Mouse (Mus musculus): ENCODE measurements around the gene Tgif1. TPM values are rescaled to one million over a fixed set of nuclear protein-coding genes. Genes with fewer than 3 reads are reported as not detected.
"Not testable (repeated sequence)": the region's sequence is repeated elsewhere in the genome, so short reads cannot be mapped to it uniquely, and the experiment has no call there.

Tgif1 gene
- total RNA-seq, 2 experiments from 2014 or later = 42.0 to 48.8 TPM

GRCm38 (mm10) chr17:70844971-70845370 is 8.4 kb downstream of the Tgif1 start:
- DNase-seq = peak; percentile 28 to 29

- no peak for DNase-seq
Observed at GRCm38 (mm10) chr17:70843252-70843651, 10.1 kb downstream of the Tgif1 start.

- DNase-seq = no peak
Observed at GRCm38 (mm10) chr17:70838533-70838932, 14.8 kb downstream of the Tgif1 start.

DNA sequence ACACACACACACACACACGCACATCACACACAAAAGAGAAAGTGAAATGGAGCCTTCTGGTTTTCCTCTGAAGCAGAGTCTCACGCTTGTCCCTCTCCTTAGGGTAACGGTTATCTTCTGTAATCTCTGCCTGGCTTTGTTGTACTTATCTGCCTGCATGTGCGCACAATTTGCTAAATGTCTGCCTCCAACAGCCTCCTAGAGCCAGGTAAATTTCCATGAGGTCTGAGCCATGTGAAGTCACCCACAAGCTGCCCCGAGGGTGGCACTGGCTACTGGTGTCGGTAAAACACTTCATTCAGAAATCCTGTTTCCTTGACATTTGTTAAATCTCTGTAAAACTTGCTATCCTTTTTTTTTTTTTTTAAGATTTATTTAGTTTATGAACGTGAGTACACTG is 15.3 kb downstream of the Tgif1 start:
- DNase-seq = peak; percentile 39 to 54

DNA sequence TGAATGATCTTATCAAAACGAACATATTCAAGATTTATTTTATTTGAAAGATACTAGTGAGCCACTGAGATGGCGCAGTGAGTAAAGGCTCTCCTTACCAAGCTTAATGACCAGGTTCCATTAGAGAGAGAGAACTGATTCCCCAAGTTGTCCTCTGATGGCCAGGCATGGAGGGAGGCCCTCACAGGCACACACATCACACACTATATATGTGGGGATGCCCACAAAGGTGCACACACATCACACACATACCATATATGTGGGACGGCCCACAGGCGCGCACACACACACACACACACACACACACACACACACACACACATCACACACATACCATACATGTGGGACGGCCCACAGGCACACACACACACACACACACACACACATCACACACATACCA is 15.9 kb downstream of the Tgif1 start:
- not testable (repeated sequence) for DNase-seq

- DNase-seq = peak; percentile 64 to 68
Observed at GRCm38 (mm10) chr17:70836820-70837219, 16.5 kb downstream of the Tgif1 start.

GRCm38 (mm10) chr17:70835071-70835790 is 18.1 kb downstream of the Tgif1 start:
- DNase-seq = no peak

- DNase-seq = peak; percentile 40 to 51
Observed at GRCm38 (mm10) chr17:70834430-70834965, 18.8 kb downstream of the Tgif1 start.

- peak; percentile 38 to 60 for DNase-seq
Observed at GRCm38 (mm10) chr17:70832544-70832943, 20.8 kb downstream of the Tgif1 start.

DNA sequence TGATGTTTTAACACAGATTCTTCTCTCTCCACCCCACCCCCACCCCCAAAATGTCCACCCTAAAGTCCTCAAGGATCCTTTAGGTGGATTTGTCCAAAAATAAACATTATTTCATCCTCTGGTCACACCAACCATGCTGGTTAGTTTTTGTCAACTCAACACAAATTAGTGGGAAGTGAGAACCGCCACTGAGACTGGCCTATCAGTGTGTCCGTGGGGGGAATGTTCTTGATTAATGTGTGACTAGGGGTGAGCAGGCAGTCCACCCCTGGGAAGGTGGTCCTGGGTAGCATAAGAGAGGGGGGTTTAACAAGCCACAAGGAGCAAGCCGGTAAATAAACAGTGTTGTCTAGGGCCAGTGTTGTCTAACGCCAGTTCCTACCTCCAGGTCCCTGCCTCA is 21.8 kb downstream of the Tgif1 start:
- DNase-seq = no peak

DNA sequence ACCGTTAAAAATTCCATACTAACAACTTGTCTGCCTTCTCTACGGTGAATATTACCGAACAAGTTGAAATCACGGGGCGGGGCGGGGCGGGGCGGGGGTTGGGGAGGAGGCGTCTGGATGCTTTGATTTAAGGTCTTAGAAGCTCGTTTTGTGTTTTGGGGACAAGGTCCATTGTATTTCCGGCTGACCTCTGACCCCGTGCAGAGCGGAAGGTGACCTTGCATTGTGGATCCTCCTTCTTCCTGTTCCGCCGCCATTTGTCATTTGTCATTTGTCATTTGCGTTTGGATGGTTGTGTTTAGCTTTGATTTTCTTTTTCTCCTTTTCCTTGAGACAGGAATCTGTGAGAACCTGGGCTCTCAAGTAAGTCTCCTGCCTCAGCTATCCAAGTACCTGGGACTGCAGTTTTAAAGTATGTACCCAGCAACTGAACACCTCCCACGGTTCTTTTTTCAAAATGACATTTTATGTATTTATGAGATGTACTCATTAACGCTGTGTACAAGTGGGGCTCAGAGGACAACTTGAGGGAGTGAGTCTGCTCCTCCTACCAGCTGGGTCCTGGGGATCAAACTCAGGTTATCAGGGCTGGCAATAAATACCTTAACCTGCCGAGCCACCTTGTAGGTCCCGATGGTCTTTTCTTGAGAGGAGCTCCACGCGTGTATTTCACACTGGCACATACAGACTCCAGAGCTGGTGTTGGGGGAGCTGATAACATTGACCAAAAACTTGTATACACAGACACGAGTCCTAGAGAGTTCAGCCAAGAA is 23.2 kb downstream of the Tgif1 start:
- DNase-seq = no peak

- no peak for DNase-seq
Observed at GRCm38 (mm10) chr17:70829217-70829616, 24.1 kb downstream of the Tgif1 start.

GRCm38 (mm10) chr17:70828569-70828968 is 24.8 kb downstream of the Tgif1 start:
- DNase-seq = no peak

DNA sequence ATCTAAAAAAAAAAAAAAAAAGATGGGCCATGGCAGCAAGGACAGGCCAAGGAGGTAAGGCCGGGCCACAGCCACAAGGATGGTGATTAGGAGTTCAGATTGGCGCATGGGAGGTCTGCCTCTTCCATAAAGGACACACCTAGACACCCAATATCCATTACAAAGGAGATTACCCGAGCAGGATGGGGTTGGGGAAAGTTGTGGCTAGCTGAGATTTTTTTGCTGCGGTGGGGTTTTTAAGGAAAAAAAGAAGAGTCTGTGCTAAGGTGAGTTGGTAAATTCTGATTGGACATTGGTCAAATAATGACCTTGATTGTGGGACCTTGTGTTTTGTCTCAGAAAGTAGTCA is 25.2 kb downstream of the Tgif1 start:
- DNase-seq = no peak

- DNase-seq = not testable (repeated sequence)
Observed at GRCm38 (mm10) chr17:70827463-70828179, 25.7 kb downstream of the Tgif1 start.

- no peak for DNase-seq
Observed at GRCm38 (mm10) chr17:70826227-70826626, 27.1 kb downstream of the Tgif1 start.

DNA sequence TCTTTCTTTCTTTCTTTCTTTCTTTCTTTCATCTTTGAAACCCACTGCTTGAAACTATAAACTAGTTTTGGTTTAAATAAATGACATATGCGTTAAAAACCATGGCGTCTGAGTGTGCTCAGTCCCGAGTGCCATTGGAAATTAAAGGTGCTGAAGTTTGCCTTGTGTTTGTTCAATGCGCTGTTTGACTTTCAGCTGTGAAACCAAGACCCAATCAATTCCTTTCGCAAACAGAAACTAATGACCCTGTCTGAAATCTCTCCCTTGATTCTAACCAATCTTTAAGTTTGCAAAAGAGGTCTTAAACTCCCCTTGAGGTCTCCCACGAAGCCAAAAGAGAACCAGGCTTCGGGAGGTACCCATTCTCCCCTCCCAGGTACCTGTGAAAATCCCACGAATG is 30.3 kb downstream of the Tgif1 start:
- no peak for DNase-seq

GRCm38 (mm10) chr17:70817862-70818451 is 35.4 kb downstream of the Tgif1 start:
- DNase-seq = peak; percentile 41 to 75

- peak; percentile 32 to 51 for DNase-seq
Observed at GRCm38 (mm10) chr17:70815001-70815400, 38.3 kb downstream of the Tgif1 start.

DNA sequence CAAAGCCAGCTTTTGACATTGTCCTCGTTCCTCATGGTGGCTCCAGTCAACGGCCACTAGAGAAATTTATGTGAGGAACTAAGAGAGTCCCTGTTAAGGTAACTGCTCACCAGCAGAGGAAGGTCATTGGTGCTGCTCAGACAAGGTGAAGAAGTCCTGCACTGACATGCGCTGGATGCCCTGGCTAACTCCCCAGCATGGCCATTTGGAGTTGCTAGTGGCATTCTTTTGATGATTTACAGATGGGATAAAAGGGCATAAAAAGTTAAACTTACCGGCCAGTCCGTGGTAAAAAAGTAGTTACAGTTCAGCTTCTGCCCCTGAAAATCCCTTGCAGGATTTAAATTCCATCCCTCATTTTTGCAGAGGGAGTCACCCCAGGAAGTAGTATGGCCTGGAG is 42.6 kb downstream of the Tgif1 start:
- no peak for DNase-seq

- peak; percentile 33 to 39 for DNase-seq
Observed at GRCm38 (mm10) chr17:70809776-70810175, 43.6 kb downstream of the Tgif1 start.

- DNase-seq = peak; percentile 71 to 84
Observed at GRCm38 (mm10) chr17:70808837-70809236, 44.5 kb downstream of the Tgif1 start.
